In genomic region chr1:136344281-136344680, GRCm38 (mm10) we compare ENCODE assay signal across 8 mouse cellular contexts. TPM values are rescaled to one million over a fixed set of nuclear protein-coding genes. Genes with fewer than 3 reads are reported as not detected.
DNase-seq lines count a peak whose midpoint lies in the region; ATAC-seq and TF ChIP-seq lines count a peak whose summit lies in the region.

No protein-coding gene starts in this region.

- H3K27ac ChIP-seq in lung, embryonic 15.5 days, result peak overlapping the region; percentile 94; the same call in 1 of the 2 replicates
- H3K27ac ChIP-seq in forebrain, embryonic 13.5 days, result no peak overlapping the region
- H3K27ac ChIP-seq in liver, embryonic 12.5 days, result peak overlapping the region; percentile 98; the same call in 1 of the 2 replicates
- peak overlapping the region; percentile 9; the same call in 1 of the 2 replicates for H3K27ac ChIP-seq in stomach, postnatal 0 days (replicated peaks)

- H3K9ac ChIP-seq in lung, embryonic 15.5 days, result peak overlapping the region; percentile 80
- peak overlapping the region; percentile 93 for H3K9ac ChIP-seq in forebrain, embryonic 13.5 days
- H3K9ac ChIP-seq in liver, embryonic 12.5 days, result peak overlapping the region; percentile 95
- peak overlapping the region; percentile 50; the same call in 1 of the 2 replicates for H3K9ac ChIP-seq in stomach, postnatal 0 days (ENCODE audit: low read length)

- H3K36me3 ChIP-seq in lung, embryonic 15.5 days, result no peaks in the 10 kb centered on the region
- H3K36me3 ChIP-seq in forebrain, embryonic 13.5 days (ENCODE audit: poor library complexity, severe bottlenecking), result peaks cover 8% of the 10 kb centered on the region; the same call in 1 of the 2 replicates
- peaks cover 26% of the 10 kb centered on the region for H3K36me3 ChIP-seq in liver, embryonic 12.5 days
- no peaks in the 10 kb centered on the region for H3K36me3 ChIP-seq in stomach, postnatal 0 days (ENCODE audit: control insufficient read depth, insufficient read depth, low read length)

- no peaks in the 10 kb centered on the region for H3K27me3 ChIP-seq in lung, embryonic 15.5 days
- peaks cover 3% of the 10 kb centered on the region; the same call in 1 of the 2 replicates for H3K27me3 ChIP-seq in forebrain, embryonic 13.5 days
- H3K27me3 ChIP-seq in liver, embryonic 12.5 days (replicated peaks), result no peaks in the 10 kb centered on the region; the same call in 1 of the 2 replicates
- H3K27me3 ChIP-seq in stomach, postnatal 0 days (ENCODE audit: control insufficient read depth, insufficient read depth, low read length), result no peaks in the 10 kb centered on the region

- no peak for DNase-seq in lung, postnatal 25 days (ENCODE audit: low spot score)
- DNase-seq in stomach, postnatal 0 days (ENCODE audit: low spot score), result no peak
- DNase-seq in right cerebral cortex, postnatal 4 days, result no peak
- DNase-seq in layer of hippocampus, adult 8-10 months (ENCODE audit: low spot score in 2 of 2), result no peak
- no peak for DNase-seq in gastrocnemius, adult 18-20 months (ENCODE audit: low spot score)

- 3% methylated on average over 1 of the region's 1 CpGs for WGBS in lung, embryonic 15.5 days
- 0% methylated on average over 1 of the region's 1 CpGs for WGBS in forebrain, embryonic 13.5 days
- WGBS in liver, embryonic 12.5 days (ENCODE audit: insufficient replicate concordance), result 3% methylated on average over 1 of the region's 1 CpGs
- 7% methylated on average over 1 of the region's 1 CpGs for WGBS in stomach, postnatal 0 days

- no peak for ATAC-seq in lung, embryonic 15.5 days (ENCODE audit: borderline replicate concordance, extremely low read depth, low FRiP score, low TSS enrichment)
- ATAC-seq in forebrain, embryonic 13.5 days, result no peak
- ATAC-seq in liver, embryonic 12.5 days, result no peak
- ATAC-seq in stomach, postnatal 0 days (ENCODE audit: low FRiP score, low TSS enrichment), result no peak

- TF ChIP-seq CTCF in stomach, postnatal 0 days (IDR thresholded peaks at IDR 0.05; ENCODE audit: low read depth), result no peak

- H3K9me3 ChIP-seq in lung, embryonic 15.5 days, result no peaks in the 10 kb centered on the region
- no peaks in the 10 kb centered on the region for H3K9me3 ChIP-seq in forebrain, embryonic 13.5 days (replicated peaks)
- no peaks in the 10 kb centered on the region for H3K9me3 ChIP-seq in liver, embryonic 12.5 days (replicated peaks)
- no peaks in the 10 kb centered on the region for H3K9me3 ChIP-seq in stomach, postnatal 0 days (ENCODE audit: control insufficient read depth, low read length)

- H3K4me2 ChIP-seq in lung, embryonic 15.5 days, result peak overlapping the region; percentile 82
- peak overlapping the region; percentile 81 for H3K4me2 ChIP-seq in forebrain, embryonic 13.5 days
- peak overlapping the region; percentile 91 for H3K4me2 ChIP-seq in liver, embryonic 12.5 days
- peak overlapping the region; percentile 73 for H3K4me2 ChIP-seq in stomach, postnatal 0 days (replicated peaks; ENCODE audit: low read depth)

- H3K4me3 ChIP-seq in lung, embryonic 15.5 days, result peak overlapping the region; percentile 81
- H3K4me3 ChIP-seq in forebrain, embryonic 13.5 days, result peak overlapping the region; percentile 85
- H3K4me3 ChIP-seq in liver, embryonic 12.5 days, result peak overlapping the region; percentile 95
- peak overlapping the region; percentile 96 for H3K4me3 ChIP-seq in stomach, postnatal 0 days (ENCODE audit: low read depth, low read length)

- no peak for TF ChIP-seq EP300 in stomach, postnatal 0 days (optimal IDR thresholded peaks at IDR 0.05)

- peaks cover 22% of the 10 kb centered on the region for H3K4me1 ChIP-seq in lung, embryonic 15.5 days
- peaks cover 38% of the 10 kb centered on the region for H3K4me1 ChIP-seq in forebrain, embryonic 13.5 days
- peaks cover 72% of the 10 kb centered on the region for H3K4me1 ChIP-seq in liver, embryonic 12.5 days
- H3K4me1 ChIP-seq in stomach, postnatal 0 days (replicated peaks; ENCODE audit: control insufficient read depth, insufficient read depth), result no peaks in the 10 kb centered on the region

RNA-seq across cellular contexts. Expression of gene Camsap2, which starts 1.6 kb away (rescaled TPM):
- polyA plus RNA-seq in lung, embryonic 15.5 days (2015; fragmentation: Nextera tagmentation; extraction: Ambion mirVana), result 10.0 and 11.0 TPM in 2 replicates
- polyA plus RNA-seq in forebrain, embryonic 13.5 days (2015; fragmentation: Nextera tagmentation; extraction: Ambion mirVana), result 22.1 and 23.3 TPM in 2 replicates
- 10.9 and 11.1 TPM in 2 replicates for polyA plus RNA-seq in liver, embryonic 12.5 days (2016; fragmentation: Nextera tagmentation; extraction: Ambion mirVana)
- 8.9 and 9.5 TPM in 2 replicates for polyA plus RNA-seq in stomach, postnatal 0 days (2015; fragmentation: Nextera tagmentation; extraction: Ambion mirVana)
- 100 to 1,000 TPM; 123 to 147 (median 134) TPM for total RNA-seq in layer of hippocampus, adult 8-10 months (2022)
- total RNA-seq in gastrocnemius, adult 18-20 months (2021), result 10 to 100 TPM in 1 of 2 experiments, 1 to 10 TPM in 1; 9.0 to 10.0 TPM
